Mouse (Mus musculus): ENCODE results near the gene Hmox2.
A peak's percentile ranks its signal among the peaks of the same experiment; 100 is the strongest.
"Not testable (repeated sequence)": the region's sequence is repeated elsewhere in the genome, so short reads cannot be mapped to it uniquely, and the experiment has no call there.

Hmox2 gene

DNA sequence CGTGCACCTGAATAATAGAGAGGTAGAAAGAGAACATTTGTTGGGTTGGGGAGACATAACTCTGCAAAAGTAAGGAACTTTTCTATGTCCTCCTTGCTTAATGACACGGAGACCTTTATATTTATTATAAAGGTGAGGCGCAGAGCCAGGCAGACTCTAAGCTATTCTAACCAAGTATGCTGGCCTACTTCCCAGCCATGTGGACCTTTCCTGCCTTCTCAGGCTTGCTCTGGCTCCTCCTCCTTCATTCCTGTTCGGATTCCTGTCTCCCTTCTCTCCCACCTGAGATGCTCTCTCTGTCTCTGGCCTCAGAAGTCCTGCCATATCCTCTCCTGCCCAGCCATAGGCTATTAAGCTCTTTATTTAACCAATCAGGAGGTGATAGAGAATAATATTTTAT is 895 bp upstream of the Hmox2 start:
- DNase-seq (ENCODE audit: low spot score in 2 of 2) = no peak

DNA sequence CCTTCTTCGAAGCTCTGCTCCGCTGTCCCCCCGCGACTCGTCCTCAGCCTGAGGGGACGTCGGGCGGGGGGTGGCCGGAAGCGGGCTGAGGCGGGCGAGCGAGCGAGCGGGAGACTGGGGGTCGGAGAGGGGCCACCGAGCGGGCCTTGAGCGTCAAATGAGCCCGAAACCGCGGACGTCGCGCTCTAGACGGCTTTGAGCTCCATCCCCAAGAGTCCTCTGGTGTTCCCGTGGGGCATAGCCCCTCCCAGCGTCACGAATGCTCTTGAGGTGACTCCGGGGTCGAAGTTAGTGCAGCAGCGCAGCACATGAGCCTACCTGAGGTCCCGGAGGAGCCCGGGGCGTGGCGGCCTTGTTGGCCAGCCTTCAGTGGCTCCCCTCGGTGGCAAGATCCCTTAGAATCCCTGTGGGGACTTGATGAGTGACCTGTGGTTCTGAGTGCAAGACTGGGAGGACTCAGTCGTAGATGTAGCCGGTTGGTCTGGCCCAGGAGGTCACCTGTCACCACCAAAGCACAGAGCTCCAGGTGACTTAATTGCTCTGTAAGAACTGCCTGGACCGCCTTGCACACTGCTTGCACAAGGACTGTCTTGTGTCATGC is 467 bp downstream of the Hmox2 start:
- DNase-seq (ENCODE audit: low spot score in 2 of 2) = peak in 1 of 2 experiments; percentile 29

DNA sequence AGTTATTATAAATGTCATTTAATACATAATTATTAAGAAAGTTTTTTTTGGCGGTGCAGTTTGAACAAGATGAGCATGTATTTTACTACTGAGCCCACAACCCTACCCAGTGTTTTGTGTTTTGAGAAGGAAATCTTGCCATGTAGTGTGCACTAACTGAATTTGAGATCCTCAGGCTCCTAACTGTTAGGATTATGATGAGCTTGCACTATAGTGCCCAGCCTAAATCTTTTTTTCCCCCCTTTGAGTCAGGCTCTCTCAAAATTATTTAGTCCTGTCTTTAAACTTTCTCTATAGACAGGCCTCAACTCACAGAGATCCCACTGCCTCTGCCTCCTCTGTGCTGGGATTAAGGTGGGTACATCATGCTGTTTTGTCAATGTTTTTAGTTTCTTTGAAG is 1.4 kb downstream of the Hmox2 start:
- no peak for DNase-seq (ENCODE audit: low spot score in 2 of 2)

DNA sequence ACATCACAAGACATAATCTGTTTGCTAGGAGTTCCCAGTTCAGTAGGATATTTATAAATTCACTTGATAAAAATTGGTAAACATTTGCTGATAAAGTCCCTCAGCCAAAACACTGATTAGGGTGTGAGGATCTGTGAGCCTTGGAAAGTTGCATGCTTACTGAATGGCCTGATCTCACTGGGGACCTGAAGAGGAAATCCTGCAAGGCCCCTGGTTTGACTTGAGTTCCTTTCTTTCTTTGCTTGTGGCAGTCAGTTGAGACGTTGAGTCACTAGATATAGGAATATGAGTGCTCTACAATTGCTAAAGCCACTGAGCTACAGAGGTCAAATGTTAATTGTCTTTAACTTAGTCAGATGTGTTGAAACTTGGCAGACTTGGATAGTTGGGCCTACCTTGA is 1.8 kb downstream of the Hmox2 start:
- no peak for DNase-seq (ENCODE audit: low spot score in 2 of 2)

DNA sequence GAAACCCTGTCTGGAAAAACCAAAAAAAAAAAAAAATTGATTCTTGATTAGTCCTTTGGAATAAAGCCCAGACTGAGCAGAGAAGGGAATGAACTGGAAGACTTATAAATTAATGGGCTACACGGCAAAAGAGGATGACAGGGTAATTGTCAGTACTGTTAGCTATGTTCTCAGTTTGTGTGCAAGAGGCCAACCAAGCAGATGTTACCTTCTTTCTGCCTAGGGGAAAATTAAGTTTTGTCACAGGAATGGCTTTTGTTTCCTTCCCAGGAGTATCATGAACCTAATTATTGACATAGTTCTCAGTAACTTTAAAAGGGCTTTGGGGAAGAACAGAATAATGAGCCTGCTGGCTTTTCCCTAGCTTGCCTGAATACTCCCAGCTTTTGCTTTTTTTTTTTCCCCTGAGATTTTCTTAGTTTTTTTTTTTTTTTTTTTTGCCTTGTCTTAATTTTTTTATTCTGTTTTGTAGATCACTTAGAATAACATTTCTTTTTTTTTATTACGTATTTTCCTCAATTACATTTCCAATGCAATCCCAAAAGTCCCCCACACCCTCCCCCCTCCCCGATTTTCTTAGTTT is 4.7 kb downstream of the Hmox2 start:
- no peak for DNase-seq (ENCODE audit: low spot score in 2 of 2)

DNA sequence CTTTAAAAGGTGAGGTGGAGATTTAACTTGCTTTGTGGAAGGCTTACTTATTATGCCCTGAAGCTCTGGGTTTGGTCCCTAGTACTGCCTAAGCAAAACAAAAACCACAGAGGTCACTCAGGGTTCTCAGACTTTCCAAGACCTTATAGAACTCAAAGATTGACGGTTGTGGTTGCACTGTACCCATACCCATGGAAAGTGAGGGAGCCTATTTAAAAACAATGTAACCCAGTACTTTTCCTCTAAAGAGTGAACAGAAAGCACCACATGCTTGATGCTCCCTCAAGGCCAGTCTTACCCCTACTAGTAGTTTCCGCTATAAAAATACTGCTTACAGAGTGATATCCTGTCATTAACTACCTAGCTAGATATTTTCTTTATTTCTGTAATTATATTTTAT is 10.1 kb downstream of the Hmox2 start:
- DNase-seq (ENCODE audit: low spot score in 2 of 2) = no peak

DNA sequence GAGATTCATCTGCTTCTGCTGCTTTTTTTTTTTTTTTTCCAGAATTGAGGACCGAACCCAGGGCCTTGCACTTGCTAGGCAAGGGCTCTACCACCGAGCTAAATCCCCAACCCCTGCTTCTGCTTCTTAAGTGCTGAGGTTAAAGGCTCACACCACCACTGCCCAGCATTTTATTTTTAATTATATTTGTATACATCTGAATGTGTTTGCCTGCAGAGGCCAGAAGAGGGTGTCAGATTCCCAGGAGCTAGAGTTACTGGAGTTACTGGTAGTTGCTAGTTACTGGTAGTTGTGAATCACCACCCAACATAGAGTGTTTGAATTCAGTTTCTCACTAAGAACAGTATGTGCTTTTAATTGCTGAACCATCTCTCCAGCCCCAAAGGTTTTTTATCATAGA is 13.8 kb downstream of the Hmox2 start:
- no peak for DNase-seq (ENCODE audit: low spot score in 2 of 2)

DNA sequence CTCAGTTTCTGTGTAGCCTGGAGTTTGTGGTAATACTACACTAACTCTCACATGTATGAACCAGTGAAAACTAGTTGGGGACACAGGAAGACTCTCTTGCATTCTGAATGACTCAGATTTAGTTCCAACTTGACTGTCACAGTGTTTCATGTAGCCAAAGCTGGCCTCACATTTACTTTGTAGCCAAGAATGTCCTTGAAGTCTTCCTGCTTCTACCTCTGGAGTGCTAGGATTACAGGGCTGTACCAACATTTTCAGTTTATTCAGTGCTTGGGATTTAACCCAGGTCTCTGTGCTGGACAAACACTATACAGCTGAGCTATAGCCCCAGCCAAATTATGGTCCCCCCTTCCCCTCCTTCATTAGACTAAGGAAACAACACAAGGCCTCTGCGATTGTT is 16.0 kb downstream of the Hmox2 start:
- DNase-seq (ENCODE audit: low spot score in 2 of 2) = no peak

DNA sequence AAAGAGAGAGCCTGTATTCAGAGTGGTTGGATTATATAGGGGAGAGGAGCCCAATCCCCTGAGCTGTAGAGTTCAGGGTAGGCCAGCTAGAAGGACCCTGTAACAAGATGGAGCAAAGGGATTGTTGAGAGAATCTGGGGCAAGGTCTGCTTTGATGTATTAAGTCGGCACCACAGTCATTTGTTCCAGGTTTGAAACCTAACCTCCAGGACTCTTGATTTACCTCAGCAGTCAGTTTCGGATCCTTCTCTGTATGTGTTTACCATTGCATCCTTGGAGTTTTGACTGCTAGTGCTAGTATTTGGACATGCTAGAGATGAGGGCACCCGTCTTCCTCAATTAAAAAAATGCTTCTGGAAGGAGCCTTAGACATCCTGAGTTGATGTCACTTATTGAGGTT is 26.0 kb downstream of the Hmox2 start:
- DNase-seq (ENCODE audit: low spot score in 2 of 2) = no peak

DNA sequence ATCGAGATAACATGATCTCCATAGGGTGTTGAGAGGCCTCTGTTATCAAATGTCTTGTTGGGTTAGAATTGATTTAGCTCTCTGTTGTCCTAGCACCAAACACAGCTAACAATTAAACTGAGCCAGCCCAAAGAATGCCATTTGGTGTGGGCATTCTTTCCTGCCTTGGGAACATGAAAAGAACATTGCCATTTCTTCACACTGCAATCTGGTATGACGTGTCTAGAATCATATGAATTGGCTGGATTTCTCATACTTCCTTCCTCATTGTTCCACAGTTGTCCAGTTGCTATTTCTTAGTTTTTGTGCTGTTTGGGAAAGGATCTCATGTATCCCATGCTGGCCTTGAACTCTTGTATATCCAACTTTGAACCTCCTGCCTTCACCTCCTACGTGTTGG is 27.9 kb downstream of the Hmox2 start:
- no peak for DNase-seq (ENCODE audit: low spot score in 2 of 2)

DNA sequence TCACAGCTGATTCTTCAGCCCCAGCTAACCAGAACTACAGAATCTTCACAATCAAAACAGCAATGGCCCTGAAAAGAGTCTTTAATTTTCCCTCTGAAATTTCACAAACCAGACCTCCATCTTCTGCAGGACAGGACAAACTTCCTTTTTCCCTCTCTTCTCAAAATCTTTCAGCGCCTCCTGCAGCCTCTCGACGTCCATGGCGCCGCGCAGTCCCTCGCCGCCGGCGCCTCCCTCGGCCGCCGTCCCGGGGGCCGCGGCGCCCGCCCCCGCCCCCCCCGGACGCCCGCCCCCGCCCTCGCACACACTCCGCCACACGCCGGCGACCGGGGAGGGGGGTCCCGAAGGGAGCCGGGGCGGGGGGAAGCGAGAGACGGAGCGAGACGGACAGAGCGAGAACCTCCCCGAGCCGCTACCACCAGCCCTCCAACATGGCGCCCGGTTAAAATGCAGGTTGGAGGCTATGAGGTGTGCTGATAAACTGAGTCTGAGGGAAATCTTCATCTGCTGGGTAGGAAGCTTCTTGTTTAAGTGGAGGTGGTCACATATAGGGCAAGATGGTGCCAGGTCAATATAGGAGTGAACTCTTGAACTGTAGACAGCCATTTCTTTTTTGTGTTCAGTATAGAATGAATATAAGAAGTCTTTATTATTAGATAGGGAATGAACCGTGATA is 30.6 kb downstream of the Hmox2 start:
- not testable (repeated sequence) for DNase-seq (ENCODE audit: low spot score in 2 of 2)

DNA sequence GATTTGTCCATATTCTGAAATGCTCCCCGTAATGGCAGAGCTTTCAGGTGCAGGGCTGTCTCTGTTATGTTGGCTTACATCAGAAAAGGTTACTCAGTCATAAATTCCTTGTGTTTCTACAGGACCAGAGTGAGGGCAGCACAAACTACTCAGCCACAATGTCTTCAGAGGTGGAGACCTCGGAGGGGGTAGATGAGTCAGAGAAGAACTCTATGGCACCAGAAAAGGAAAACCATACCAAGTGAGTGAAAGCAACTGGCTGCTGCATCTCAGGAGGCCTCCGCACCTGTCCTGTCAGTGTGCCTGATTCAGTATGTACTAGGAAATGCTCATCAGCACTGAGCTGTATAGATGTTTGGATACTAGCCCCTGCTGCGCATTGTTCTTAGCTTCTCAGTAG is 36.3 kb downstream of the Hmox2 start:
- no peak for DNase-seq (ENCODE audit: low spot score in 2 of 2)

DNA sequence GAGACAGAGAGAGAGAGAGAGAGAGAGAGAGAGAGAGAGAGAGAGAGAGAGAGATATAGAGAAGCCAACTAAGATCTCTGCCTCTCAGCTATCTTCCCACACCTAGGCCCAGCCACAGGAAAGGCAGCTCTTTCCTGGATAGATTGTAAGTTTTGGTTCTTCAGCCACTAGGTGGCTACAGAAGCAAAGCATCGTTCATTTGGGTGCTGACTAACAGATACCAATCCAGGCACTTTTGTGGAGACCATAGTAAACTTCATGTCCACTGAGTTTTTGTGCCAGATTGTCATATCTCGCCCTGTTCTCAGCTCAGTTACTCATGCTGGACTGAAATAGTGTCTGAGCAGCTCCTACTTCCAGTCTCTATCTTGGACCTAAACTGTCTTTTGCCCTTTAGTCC is 37.1 kb downstream of the Hmox2 start:
- DNase-seq (ENCODE audit: low spot score in 2 of 2) = no peak

DNA sequence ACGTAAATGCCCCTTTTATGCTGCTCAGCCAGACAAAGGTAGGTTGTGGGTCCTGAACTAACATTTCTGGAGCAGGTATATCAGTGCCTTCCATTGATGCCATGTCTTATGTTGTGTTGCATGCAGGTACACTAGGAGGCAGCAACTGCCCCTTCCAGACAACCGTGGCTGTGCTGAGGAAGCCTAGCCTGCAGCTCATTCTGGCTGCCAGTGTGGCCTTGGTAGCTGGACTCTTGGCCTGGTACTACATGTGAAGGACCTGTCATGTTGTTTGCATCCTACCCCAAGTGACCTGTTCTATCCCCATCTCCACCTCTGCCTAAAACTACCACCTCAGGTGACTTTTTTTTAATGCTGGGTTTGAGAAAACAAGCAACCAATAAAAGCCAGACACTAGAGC is 39.7 kb downstream of the Hmox2 start:
- no peak for DNase-seq (ENCODE audit: low spot score in 2 of 2)

DNA sequence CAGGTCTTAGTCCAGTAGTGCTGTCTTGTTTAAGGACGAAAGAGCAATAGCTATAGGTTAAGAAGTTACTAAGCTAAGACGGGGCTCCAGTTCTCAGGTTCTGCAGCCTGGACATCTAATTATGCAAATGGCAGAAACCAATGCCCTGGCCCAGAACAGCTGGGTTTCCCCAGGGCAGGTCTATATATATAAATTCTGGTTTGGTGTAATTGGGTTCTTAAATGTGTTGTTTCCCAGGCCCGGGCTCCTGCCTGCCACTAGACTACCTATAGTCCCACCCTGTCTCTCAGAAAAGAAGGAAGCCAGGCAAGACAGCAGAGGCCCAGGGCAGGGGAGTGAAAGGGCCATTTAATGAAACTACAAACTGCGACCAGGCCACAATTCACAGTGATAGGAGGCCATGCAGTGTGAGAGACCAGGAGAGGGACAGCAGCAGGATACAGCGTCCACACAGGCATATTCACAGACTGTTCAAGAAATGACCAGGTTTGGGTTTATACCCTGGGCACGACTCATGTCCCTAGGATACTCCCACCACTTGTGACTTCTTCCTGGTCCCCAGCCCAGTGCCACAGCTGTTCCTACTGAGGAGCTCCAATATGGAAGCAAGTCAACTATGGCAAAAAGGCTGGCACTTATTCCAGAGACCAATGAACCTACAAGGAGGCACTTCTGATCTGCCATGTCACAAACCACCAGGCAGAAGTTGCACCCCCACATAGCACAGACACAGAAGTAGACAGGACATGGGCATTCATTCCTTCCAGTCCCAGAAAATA is 41.0 kb downstream of the Hmox2 start:
- no peak for DNase-seq (ENCODE audit: low spot score in 2 of 2)

DNA sequence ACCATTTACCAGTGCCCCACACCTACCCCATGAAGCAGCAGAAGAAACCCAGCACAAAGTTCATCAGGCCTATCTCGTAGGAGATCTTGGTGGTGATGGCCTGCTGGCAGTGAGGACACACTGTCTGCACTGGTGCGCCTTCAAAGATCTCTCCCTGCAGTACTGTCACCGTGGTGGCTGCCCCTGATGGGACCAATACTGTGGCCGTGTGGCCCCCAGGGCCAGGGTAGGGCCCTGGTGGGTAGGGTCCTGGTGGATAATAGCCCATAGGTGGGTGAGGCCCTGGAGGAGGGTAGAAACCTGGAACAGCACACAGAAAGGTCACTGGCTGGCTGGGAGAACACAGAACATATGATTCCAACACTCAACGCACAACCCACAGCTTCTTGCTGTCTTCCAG is 42.6 kb downstream of the Hmox2 start:
- no peak for DNase-seq (ENCODE audit: low spot score in 2 of 2)

DNA sequence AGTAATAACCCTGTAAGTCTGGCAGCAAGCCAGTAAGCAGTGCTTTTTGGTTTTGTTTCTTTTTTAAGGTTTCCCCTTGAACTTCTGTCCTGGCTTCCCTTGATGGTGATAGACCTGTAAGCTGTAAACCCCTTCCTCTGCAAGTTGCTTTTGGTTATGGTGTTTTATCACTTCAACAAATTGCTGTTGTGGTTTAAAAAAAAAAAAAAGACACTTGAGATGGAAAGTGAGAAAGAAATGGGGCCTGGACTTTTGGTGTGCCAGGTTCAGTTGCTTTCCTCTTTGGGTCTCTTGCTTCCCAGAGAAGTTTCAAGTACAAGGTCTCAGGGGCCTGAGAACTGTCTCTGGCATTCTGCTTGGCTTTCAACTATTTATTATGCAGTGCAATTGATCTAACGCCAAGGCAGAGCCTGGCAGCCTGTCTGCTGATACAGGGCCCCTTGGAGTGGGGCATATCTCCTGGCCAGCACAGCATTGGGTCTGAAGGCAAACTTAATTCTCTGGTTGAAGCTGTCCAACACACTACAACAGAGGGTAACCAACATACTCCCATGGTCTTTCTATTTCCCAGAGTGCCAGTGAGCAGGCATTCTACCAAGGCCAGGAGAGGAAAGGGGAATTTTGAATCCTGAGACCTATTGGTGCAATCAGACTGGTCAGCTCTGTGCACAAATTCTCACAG is 47.3 kb downstream of the Hmox2 start:
- DNase-seq (ENCODE audit: low spot score in 2 of 2) = no peak

DNA sequence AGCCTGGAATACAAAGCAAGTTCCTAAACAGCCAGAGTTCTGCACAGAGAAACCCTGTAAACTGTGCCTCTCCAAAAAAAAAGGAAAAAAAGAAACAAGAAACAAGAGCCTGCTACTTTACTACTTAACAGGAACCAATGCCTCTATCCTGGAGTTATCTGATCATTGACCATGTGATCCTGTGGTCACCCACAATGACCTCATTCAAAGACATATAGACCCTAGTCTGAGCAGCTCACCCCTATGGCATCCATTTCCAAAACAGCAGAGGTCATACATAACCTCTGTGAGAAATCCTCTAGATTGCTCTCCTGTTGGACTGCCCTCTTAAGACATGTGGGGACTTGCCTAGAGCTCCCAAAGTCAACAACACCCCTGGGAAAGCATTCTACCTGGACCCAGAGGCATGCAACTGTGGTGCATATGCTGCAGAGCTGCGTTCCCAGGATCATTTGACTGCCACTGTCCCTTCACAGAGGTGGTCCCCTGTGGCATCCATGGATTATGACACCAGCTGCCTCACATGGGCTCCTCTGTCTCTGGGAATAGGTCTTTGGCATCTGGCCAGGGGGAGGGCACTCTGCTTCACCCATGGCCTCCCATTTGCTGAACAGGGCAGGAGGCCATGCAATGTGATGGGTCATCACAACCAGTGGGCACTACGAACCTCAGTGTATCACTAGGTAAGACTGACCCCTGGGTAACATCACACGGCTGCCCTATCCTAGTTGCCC is 51.2 kb downstream of the Hmox2 start:
- no peak for DNase-seq (ENCODE audit: low spot score in 2 of 2)

DNA sequence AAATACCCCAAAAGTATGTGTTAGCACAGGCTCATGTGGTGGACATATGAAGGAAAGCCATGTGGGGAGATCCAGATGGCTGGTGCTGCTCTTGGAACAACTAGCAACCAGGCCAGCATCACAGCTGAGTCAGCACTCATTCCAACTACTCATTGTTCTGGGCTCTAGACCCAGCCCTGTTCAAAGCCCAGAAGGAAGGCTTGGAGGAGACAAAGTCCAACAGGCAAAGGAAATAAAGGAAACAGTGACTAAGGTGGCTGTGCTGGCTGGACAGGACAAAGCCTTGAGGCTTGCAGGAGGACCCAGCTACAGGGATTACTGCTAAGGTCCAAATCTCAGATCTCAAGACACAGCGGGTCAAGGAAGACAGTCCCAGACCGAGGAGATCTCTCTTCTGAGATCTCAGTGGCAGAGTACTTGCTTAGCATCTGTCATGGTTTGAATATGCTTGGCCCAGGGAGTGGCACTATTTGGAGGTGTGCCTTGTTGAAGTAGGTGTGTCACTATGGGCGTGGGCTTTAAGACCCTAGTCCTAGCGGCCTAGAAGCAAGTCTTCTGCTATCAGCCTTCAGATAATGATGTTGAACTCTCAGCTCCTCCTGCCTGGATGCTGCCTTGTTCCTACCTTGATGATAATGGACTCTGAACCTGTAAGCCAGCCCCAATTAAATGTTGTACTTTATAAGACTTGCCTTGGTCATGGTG is 51.9 kb downstream of the Hmox2 start:
- no peak for DNase-seq (ENCODE audit: low spot score in 2 of 2)

DNA sequence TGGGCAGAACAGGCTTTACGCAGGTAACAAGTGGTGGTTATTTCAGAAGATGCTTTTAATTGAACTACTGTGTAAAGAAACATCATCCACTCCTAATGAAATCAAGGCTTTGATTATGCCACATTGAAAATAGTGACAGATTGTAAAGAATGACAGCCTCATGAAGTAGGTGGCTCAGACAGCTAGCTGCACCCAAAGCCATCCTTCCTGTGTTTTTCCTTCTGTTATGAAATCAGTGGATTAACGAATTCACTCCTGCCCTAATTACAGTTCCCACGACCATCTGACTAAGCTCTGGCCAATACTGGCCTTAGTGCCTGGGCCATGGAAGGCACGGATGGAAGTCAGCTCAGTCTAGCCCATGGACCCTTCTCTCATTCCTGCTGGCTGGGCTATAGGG is 52.8 kb downstream of the Hmox2 start:
- DNase-seq (ENCODE audit: low spot score in 2 of 2) = no peak
